Mouse (Mus musculus) intestine, embryonic 15.5 days (tissue): ENCODE data around the gene Mecom. TPM values are rescaled to one million over a fixed set of nuclear protein-coding genes. Genes with fewer than 3 reads are reported as not detected.

ENCODE experiments used
- ATAC-seq: fragments of 200-750 bp; cut with Nextera tagmentation; 2 replicates; pipeline ENCODE4 v1.8.0; 2017; ENCODE audit warnings: moderate TSS enrichment, moderate library complexity
- H3K27ac ChIP-seq: fragments of 300-500 bp; sonication (generic); 2 replicates; pipeline ENCODE4 v1.5.1; 2015; ENCODE audit warnings: mild to moderate bottlenecking, inconsistent platforms
- H3K27me3 ChIP-seq: fragments of 300-500 bp; sonication (generic); replicated peaks from 2 replicates; pipeline ENCODE4 v1.6.1; 2015; ENCODE audit warnings: inconsistent platforms
- H3K36me3 ChIP-seq: fragments of 300-500 bp; sonication (generic); 2 replicates; pipeline ENCODE4 v1.6.1; 2015; ENCODE audit warnings: inconsistent platforms
- H3K4me1 ChIP-seq: fragments of 300-500 bp; sonication (generic); replicated peaks from 2 replicates; pipeline ENCODE4 v1.6.1; 2015; ENCODE audit warnings: inconsistent platforms
- H3K4me2 ChIP-seq: fragments of 300-500 bp; sonication (generic); replicated peaks from 2 replicates; pipeline ENCODE4 v1.6.1; 2015; ENCODE audit warnings: mild to moderate bottlenecking, inconsistent platforms
- H3K4me3 ChIP-seq: fragments of 300-500 bp; sonication (generic); replicated peaks from 2 replicates; pipeline ENCODE4 v1.5.1; 2015; ENCODE audit warnings: inconsistent platforms
- H3K9ac ChIP-seq: fragments of 300-500 bp; sonication (generic); 2 replicates; pipeline ENCODE4 v1.6.1; 2015; ENCODE audit warnings: inconsistent platforms
- H3K9me3 ChIP-seq: fragments of 300-500 bp; sonication (generic); 2 replicates; pipeline ENCODE4 v1.6.1; 2016; ENCODE audit warnings: inconsistent platforms
- WGBS: fragments of 180-500 bp; shearing (Covaris S2); methylation state at CpG from one replicate; pipeline ENCODE4 v1.1.7; 2015; 5-methylcytosine and 5-hydroxymethylcytosine counted together
- polyA plus RNA-seq: library from polyadenylated mRNA; unstranded; fragments of >200 nt; fragmentation: Nextera tagmentation; extraction: Ambion mirVana; gene quantifications from 2 replicates; pipeline ENCODE4 v1.2.1, GENCODE M21; 2015

Mecom gene
- polyA plus RNA-seq, 1 experiment from 2014 or later: 11.6 TPM

DNA sequence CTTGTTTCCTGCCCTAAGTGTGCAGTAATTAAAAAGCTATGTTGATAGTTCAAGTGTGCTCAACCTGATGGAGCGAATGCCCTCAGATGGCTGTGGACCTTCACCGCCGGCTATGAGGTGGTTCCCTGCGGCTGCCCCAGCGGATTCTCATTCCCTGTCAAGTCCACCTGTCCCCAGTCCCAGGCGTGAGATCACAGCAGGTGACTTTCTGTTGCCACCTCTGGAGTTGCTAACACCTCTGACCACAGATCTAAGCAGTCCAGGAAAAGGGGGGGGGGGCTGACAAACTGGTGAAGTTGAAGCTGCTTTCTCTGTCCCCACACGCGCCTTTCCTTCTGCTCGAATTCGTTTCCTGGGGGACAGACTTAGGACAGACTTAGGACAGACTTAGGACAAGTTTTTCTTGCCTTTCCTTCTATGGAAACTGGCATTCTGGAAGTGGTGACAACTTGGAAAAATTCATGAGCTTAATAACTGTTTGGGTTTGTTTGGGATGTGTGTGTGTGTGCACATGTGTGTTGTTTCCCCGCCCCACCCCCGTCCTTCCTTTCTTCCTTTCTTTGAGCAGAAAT is 35.3 kb downstream of the Mecom start:
- Histone ChIP-seq H3K4me1 (peaks cover 32% of the 10 kb centered on the region), H3K9me3 (no peaks in the 10 kb centered on the region), H3K36me3 (no peaks in the 10 kb centered on the region), H3K27ac (no peak overlapping the region), H3K4me2 (no peak overlapping the region), H3K9ac (no peak overlapping the region), H3K4me3 (no peak overlapping the region), H3K27me3 (peaks cover 79% of the 10 kb centered on the region)
- 11% methylated on average over 12 of the region's 12 CpGs for WGBS
- ATAC-seq: no peak

DNA sequence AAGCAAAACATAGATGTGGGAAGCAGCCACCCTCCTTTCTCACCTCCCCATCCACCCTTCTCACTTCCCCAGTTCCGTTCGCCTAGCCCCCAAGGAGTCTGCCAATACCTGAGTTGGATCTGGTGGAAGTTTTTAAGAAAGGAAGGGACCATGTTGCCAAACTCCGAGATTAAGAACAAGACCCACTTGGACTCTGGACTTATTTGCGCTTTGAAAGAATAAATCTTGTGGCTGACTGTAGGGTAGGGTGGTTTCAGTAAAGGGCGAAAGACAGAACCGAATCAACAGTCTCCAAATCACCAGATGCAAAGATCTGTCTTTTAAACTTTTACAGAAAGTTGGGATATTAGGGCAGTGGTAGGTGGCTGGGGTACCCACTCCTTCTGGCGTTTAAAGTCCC is 36.0 kb downstream of the Mecom start:
- peaks cover 75% of the 10 kb centered on the region for H3K27me3 ChIP-seq

DNA sequence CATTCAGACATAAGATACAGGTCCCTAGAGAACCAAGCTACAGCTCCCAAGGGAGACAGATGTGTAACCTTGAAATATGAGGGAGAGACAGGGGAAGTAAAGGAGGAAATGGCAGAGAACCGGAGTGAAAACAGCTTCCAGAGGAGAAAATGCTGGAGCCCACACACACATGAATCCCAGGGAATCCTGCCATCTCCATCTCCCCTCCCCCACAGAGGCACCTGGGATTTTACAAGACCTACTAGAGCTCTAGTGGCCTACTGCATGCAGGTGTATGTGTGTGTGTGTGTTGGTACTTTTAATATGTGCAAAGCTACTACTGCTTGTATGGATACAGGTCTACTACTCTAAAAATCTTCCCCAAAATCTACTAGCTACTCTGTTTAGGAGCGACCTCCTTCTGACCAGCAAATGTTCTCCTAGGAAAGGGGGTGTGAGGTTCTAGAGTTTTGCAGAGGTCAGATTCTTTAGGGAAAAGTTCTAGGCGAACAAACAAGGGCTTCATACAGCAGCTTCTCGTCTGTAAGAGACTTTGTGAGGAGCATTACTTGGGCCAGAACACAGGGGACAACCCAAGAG is 36.7 kb downstream of the Mecom start:
- Histone ChIP-seq H3K27ac (no peak overlapping the region), H3K9me3 (no peaks in the 10 kb centered on the region), H3K4me1 (peaks cover 37% of the 10 kb centered on the region), H3K27me3 (peaks cover 75% of the 10 kb centered on the region), H3K36me3 (no peaks in the 10 kb centered on the region), H3K4me3 (no peak overlapping the region), H3K4me2 (no peak overlapping the region), H3K9ac (no peak overlapping the region)
- 30% methylated on average over 4 of the region's 4 CpGs for WGBS
- no peak for ATAC-seq

More for the DNA sequence above, 36.0 kb downstream of the Mecom start:
- ATAC-seq: no peak
- no peaks in the 10 kb centered on the region for H3K9me3 ChIP-seq
- H3K4me3 ChIP-seq: no peak overlapping the region
- H3K27ac ChIP-seq: no peak overlapping the region
- H3K4me1 ChIP-seq: peaks cover 37% of the 10 kb centered on the region
- 16% methylated on average over 7 of the region's 7 CpGs for WGBS
- no peaks in the 10 kb centered on the region for H3K36me3 ChIP-seq
- H3K9ac ChIP-seq: no peak overlapping the region
- H3K4me2 ChIP-seq: no peak overlapping the region

DNA sequence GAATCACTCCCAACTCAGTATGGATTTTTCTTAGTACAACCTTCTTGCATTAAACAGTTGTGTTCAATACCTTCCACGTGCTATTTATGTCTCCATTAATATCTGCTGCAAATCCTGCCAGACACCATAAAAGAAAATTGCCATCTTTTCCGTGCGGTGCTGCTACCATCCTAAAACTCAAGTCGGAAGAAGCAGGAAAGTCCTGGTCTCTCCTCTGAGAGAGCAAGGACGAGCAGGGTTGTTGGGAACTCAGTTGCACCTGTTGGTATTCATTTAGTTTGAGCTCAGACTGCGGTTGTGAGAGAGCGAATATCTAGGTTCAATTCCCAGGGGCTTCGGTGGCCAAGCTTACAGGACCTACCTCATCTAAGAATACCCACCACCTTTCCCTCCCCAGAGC is 37.2 kb downstream of the Mecom start:
- Histone ChIP-seq H3K27ac (no peak overlapping the region), H3K4me3 (no peak overlapping the region), H3K9me3 (no peaks in the 10 kb centered on the region), H3K4me2 (no peak overlapping the region), H3K9ac (no peak overlapping the region), H3K27me3 (peaks cover 75% of the 10 kb centered on the region), H3K36me3 (no peaks in the 10 kb centered on the region), H3K4me1 (peaks cover 37% of the 10 kb centered on the region)
- no peak for ATAC-seq
- 11% methylated on average over 8 of the region's 8 CpGs for WGBS

DNA sequence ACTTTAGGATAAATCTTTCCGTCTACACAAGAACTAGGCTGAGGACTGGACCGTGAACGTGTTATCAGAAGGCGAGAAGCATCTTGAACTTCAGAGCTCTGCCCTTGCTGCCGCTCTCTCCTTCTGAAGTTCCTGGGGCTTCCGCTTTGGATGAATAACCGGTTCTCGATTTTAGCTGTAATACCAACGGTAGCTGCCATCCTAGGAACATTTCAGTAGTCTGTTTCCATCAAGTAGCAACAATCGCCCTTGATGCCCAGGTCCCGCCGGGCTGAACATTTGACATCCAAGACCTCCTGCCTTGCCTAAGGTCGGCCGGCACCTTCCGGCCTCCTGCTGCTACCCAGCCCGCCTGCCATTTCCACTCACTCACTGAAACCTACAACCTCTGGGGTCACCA is 37.7 kb downstream of the Mecom start:
- ATAC-seq: no peak
- peaks cover 74% of the 10 kb centered on the region for H3K27me3 ChIP-seq
- peaks cover 33% of the 10 kb centered on the region for H3K4me1 ChIP-seq
- no peak overlapping the region for H3K27ac ChIP-seq
- no peaks in the 10 kb centered on the region for H3K36me3 ChIP-seq
- no peaks in the 10 kb centered on the region for H3K9me3 ChIP-seq
- WGBS: 2% methylated on average over 16 of the region's 16 CpGs
- peak overlapping the region; percentile 80 for H3K4me2 ChIP-seq
- no peak overlapping the region for H3K9ac ChIP-seq
- H3K4me3 ChIP-seq: peak overlapping the region; percentile 55; the same call in 1 of the 2 replicates

DNA sequence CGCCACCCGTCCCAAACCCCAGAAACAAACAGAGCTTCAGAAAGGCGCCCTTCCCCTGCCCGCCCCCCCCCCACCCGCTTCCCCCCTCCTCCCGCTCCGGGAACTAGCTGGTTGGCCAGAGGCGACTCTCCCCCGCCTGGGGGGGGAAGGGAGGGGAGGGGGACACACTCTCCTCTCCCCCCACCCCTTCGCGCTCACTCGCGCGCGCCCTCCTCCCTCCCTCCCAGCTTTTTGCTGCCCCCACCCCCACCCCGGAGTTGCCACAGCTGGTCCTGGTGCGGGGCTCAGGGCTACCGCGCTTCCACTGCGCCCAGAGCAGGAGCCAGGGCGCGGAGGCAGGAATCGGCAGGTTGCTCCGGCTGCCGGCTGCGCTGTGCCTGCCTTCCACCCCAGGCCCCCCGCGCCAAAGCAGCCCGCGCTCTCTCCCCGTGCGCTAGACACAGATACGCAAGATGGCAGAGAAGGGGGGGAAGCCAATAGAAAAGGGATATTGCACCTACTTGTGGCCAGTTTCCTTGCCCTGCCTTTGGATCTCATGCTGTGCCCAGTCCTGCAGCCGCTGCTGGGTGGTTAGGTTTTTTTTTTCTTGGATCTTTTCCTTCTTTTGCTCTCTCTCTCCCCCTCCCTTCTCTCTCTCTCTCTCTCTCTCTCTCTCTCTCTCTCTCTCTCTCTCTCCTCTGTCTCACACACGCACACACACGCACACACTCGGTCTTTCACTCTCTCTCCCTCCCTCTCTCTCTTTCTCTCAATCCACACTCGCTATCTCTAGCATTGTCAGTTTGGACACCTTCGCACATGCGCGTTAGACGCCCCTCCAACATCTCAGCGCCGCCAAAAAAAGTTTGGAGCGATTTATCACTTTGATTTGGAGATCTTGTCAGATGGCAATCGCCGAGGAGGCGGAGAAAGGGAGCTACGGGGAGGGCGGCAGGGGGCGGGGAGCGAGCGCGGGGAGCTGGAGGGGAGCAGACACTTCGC is 38.6 kb downstream of the Mecom start:
- Histone ChIP-seq H3K9ac (peak overlapping the region; percentile 47), H3K4me1 (peaks cover 25% of the 10 kb centered on the region), H3K27ac (peak overlapping the region; percentile 58; the same call in 1 of the 2 replicates), H3K4me2 (peak overlapping the region; percentile 80), H3K27me3 (peaks cover 74% of the 10 kb centered on the region), H3K36me3 (no peaks in the 10 kb centered on the region), H3K4me3 (peak overlapping the region; percentile 55), H3K9me3 (no peaks in the 10 kb centered on the region)
- under 1% methylated on average over 48 of the region's 55 CpGs for WGBS
- peak; percentile 41 for ATAC-seq

DNA sequence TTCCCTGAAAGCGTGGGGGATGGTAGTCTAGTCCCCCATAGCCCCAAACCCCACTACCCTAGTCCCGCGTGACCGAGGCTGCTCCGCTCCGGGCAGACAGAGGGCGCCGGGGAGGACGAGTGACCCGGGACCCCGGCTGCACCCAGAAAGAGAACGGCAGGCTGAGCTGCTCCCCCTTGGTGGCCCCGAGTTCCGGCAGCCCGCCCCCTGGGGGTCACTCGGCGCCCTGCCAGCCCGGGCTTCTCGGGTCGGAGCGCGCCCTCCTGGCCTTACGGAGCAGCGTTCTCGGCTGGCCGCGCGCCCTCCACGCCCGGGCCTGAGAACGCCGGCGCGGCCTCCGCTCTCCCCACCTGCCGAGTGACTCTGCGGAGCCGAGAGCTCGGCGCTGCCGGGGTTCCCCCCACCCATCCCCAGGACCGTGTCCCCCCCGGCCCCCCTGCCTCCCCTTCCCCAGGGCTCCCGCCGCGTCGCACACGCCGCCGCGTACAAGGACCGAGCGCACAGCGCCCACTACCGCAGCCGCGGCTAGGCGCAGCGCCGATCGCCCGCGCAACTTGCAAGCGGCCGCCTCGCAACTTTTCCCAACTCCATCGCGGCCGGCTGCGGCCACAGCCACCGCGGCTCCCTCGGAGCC is 39.4 kb downstream of the Mecom start:
- WGBS: under 1% methylated on average over 64 of the region's 73 CpGs
- peak overlapping the region; percentile 58 for H3K27ac ChIP-seq
- peak overlapping the region; percentile 47 for H3K9ac ChIP-seq
- H3K36me3 ChIP-seq: no peaks in the 10 kb centered on the region
- peak overlapping the region; percentile 55 for H3K4me3 ChIP-seq
- H3K4me1 ChIP-seq: peaks cover 25% of the 10 kb centered on the region
- peak overlapping the region; percentile 80 for H3K4me2 ChIP-seq
- ATAC-seq: peak; percentile 86
- no peaks in the 10 kb centered on the region for H3K9me3 ChIP-seq
- H3K27me3 ChIP-seq: peaks cover 68% of the 10 kb centered on the region

DNA sequence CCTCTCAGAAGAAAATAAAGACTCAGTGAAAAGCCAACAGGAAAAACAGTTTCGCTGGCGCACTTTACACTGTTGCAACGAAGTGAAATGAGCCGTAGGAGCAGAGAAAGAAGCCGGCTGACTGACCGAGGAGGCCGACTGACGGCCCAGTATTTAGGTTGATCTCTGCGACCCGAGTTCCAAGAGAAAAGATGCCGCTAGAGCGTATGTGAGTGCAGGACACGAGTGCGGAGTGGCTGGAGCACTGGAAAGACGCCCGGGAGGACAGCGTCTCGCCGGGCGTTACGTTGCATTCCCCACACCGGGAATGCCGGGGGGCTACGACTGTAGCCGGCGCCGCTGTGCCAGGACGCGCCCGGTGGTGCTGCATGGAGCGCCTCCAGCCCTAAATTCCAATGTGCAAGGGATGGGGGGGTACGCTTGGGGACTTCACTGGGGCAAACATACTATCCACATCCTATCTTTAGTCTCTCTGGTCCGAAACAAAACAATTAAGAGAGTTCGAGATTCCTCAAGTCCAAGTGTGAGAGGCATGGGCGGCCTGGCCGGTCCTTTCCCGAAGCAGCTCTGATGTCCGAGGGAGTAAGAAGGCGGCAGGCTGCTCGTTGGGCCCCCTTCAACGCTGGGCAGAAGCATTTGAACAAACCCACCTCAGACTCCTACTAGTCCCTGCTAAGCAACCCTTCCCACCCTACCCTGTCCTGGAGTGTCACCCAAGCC is 40.1 kb downstream of the Mecom start:
- peak; percentile 22 for ATAC-seq
- Histone ChIP-seq H3K27ac (no peak overlapping the region; the same call in none of the 2 replicates), H3K4me2 (peak overlapping the region; percentile 80), H3K9ac (peak overlapping the region; percentile 47), H3K4me3 (peak overlapping the region; percentile 55), H3K36me3 (no peaks in the 10 kb centered on the region), H3K9me3 (no peaks in the 10 kb centered on the region), H3K27me3 (peaks cover 62% of the 10 kb centered on the region), H3K4me1 (peaks cover 25% of the 10 kb centered on the region)
- WGBS: under 1% methylated on average over 41 of the region's 41 CpGs

DNA sequence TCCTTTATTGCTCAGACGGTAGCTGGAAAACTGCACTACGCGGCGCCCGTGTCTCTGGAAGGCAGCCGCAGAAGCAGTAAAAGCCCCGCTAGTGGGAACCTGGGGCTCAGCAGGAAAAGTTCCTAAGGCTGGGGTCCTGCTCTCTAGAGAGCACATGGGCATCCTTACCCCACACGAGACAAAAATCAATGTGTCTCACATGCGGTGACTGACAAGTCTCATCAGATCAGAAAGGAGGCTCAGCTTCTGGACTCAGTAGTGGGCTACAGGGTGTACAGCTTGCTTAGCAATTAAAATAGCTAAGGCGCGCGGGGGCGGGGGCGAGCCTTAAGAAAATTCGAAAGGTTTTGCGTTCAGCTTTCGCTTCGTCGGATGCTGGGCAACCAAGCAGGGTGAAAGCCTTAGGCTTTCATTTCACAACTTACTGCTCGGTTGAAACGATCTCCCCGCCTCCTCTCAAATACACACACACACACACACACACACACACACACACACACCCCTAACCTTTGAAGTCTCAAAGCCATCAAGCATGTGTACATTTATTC is 40.7 kb downstream of the Mecom start:
- ATAC-seq: no peak
- no peaks in the 10 kb centered on the region for H3K9me3 ChIP-seq
- peaks cover 25% of the 10 kb centered on the region for H3K4me1 ChIP-seq
- peaks cover 57% of the 10 kb centered on the region for H3K27me3 ChIP-seq
- under 1% methylated on average over 22 of the region's 22 CpGs for WGBS
- H3K4me2 ChIP-seq: peak overlapping the region; percentile 80
- no peak overlapping the region for H3K27ac ChIP-seq
- peak overlapping the region; percentile 20 for H3K9ac ChIP-seq
- H3K4me3 ChIP-seq: peak overlapping the region; percentile 55
- H3K36me3 ChIP-seq: no peaks in the 10 kb centered on the region

DNA sequence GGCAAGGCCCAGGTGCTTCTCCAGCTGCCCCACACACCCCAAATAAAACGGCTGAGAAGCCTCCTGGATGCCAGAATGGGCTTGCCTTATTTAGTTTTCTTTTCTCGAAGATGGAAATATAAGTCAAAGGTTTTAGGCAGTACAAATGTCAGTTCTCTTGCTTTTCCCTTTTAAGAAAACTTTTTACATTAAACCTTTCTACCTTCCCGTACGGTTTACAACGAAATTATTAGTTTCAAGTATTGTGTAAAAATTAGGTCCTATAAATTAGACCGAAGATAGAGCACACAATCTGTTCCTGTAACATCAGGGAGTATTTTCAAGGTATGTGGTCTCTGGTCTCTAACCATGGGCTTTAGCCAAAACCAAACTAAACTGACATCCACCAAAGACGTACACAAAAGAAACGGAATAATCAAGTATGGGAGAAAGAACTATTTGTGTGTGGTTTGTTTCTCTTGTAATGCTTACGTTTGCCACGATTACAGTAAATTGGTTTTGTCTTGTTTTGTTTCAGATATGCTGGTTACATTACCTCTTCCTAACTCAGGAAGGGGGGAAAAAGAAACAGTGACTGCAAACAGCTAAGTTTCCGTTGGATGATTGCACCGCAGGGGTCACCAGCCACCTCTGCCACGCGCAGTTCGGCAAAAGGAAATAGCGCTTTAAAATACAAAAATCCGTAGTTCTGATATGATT is 41.3 kb downstream of the Mecom start:
- ATAC-seq: no peak
- Histone ChIP-seq H3K27ac (no peak overlapping the region), H3K4me1 (peaks cover 25% of the 10 kb centered on the region), H3K4me2 (peak overlapping the region; percentile 80), H3K9ac (no peak overlapping the region), H3K36me3 (no peaks in the 10 kb centered on the region), H3K9me3 (no peaks in the 10 kb centered on the region), H3K27me3 (peaks cover 51% of the 10 kb centered on the region), H3K4me3 (peak overlapping the region; percentile 55)
- 9% methylated on average over 17 of the region's 17 CpGs for WGBS

DNA sequence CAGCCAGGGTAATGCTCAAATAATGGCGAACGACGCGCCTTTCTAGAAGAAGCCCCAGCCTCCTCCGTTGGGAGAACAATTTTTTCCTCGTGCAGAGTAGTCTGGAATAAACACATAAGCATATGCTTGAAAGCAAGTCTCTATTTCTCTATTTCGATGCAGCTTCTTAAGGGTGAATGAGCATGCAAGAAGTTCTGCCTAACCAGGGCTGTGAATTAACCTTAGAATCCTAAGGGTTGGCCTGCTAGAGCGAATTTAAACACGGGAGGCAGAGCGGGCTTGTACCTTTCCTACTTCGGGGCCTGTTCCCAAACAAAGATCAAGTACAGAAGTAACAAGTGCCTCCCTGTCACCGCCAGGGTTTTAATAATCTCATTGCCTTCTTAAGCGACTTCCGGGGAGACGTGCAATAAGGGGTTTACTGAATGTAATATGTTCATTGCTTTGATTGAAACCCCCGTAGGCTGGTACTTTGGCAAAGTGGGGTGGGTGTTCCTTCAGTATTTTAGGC is 42.0 kb downstream of the Mecom start:
- Histone ChIP-seq H3K4me3 (no peak overlapping the region), H3K4me1 (peaks cover 25% of the 10 kb centered on the region), H3K27me3 (peaks cover 44% of the 10 kb centered on the region), H3K4me2 (no peak overlapping the region), H3K36me3 (no peaks in the 10 kb centered on the region), H3K27ac (no peak overlapping the region), H3K9ac (no peak overlapping the region), H3K9me3 (no peaks in the 10 kb centered on the region)
- 36% methylated on average over 16 of the region's 16 CpGs for WGBS
- ATAC-seq: no peak
